Mouse (Mus musculus) cerebellum, adult 18-20 months (tissue): ENCODE measurements around the gene Adam29.

Experiments
- DNase-seq, 2 experiments: peaks; one replicate each; pipeline ENCODE4 v3.0.0; 2021

Gene Adam29

DNA sequence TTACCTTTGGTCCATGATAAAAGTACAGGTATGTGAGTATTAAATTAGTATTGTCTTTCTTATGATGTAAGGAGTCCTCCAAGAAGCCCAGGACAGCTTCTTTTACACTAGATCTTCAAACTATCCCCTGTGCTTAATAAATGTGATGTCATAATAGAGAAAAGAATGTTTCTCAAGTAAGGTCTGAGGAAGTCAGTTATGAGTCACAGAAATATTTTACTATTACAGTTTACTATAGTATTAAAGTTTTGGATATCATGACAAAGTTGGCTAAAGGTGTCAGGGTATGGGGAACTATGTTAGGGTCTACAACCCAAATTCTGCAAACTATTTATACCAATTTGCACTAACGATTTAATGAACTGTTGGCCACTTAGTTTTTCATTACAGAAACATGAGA is at the start of gene Adam29:
Gene Adam29 (minus strand): TSS at position 101 of the 400 bp plus-strand sequence.
- no peak for DNase-seq

DNA sequence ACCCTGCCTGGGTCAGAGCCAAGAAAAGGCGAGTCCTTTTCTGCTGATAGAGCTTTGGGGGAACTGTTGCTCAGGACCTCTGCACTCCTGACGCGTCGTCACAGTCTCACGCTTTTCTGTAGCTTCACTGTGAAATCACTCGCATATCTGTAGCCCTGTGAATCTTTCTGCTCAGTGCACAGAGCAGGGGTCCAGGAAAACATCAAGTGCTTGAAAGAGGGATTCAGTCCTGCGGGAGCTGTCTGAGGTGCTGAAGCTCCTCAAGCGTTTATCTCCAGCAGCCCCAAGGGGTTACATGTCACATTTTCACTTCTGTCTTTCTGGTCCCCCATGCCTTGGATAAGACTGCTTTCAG is 33.8 kb upstream of the Adam29 start:
- DNase-seq: no peak

DNA sequence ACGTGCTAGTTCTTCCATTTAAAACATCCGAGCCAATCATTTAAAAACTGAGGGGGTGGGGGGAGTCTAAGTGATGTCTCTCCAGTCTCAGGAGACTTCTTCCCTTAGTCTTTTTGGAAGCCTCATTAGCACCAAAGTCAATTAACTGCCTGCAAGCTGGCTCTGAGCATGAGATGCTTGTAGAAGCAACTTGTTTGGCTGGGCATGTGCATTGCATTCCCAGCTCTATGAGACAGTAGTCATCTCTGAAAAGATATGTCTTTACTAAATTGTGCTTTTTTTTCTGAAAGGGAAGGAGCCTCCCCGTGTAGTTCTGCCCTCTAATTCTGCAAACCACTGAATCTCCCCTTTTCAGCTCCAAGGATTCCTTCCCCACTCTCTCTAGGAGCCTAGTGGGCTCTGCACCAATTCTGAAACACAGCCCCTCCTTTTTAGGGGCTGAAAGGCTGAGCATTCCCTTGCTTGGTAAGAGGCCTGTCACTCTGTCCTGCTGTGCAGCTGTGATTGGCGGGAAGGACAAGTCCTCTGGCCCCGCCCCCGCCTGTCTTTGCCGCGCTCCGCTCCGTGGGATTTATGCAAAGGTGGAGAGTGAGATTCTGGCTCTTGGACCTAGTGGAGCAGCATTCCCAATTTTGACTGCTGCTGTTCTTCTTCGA is 33.2 kb upstream of the Adam29 start, which contains the start of gene Glra3:
Gene Glra3 (plus strand): TSS at position 591 of the 656 bp plus-strand sequence.
- peak in 1 of 2 experiments; percentile 1 for DNase-seq
